In genomic region chr8:69328301-69329288, GRCm38 (mm10) we compare ENCODE assay signal across 8 mouse cellular contexts. TPM values are rescaled to one million over a fixed set of nuclear protein-coding genes. Genes with fewer than 3 reads are reported as not detected.
DNase-seq lines count a peak whose midpoint lies in the region; ATAC-seq and TF ChIP-seq lines count a peak whose summit lies in the region.

No protein-coding gene starts in this region.

- H3K9me3 ChIP-seq in intestine, postnatal 0 days (ENCODE audit: control insufficient read depth): no peaks in the 10 kb centered on the region
- H3K9me3 ChIP-seq in midbrain, embryonic 10.5 days (replicated peaks): no peaks in the 10 kb centered on the region; the same call in 1 of the 2 replicates

- H3K9ac ChIP-seq in intestine, postnatal 0 days (ENCODE audit: low read depth, low read length): 0 out of 2 replicates have a peak overlapping the region, but pooled peaks have one; percentile 26

- H3K4me3 ChIP-seq in intestine, postnatal 0 days (ENCODE audit: low read depth, low read length): peak overlapping the region; percentile 30
- peak overlapping the region; percentile 50 for H3K4me3 ChIP-seq in midbrain, embryonic 10.5 days

- ATAC-seq in granulocyte monocyte progenitor cell, adult 5-6 weeks (replicated peaks; ENCODE audit: poor library complexity, severe bottlenecking): peak; percentile 99
- peak; percentile 66 for ATAC-seq in intestine, postnatal 0 days
- no peak for ATAC-seq in erythroid progenitor cell, adult 5-6 weeks (replicated peaks; ENCODE audit: low FRiP score, poor library complexity, severe bottlenecking)

- peak; percentile 89 for TF ChIP-seq CTCF in intestine, postnatal 0 days (IDR thresholded peaks at IDR 0.05; ENCODE audit: low read depth)

- intact Hi-C loops in left cerebral cortex, postnatal 36 days (cut with DNase I): loop anchor here (5.0 to 10.0 kb wide), 2 partner anchors 219 to 386 kb away; partner anchors contain the start of gene Zfp869

- H3K27ac ChIP-seq in intestine, postnatal 0 days (ENCODE audit: low read depth, low read length): no peak overlapping the region
- peak overlapping the region; percentile 55; the same call in 1 of the 2 replicates for H3K27ac ChIP-seq in midbrain, embryonic 10.5 days (replicated peaks)

- H3K27me3 ChIP-seq in intestine, postnatal 0 days (replicated peaks; ENCODE audit: control insufficient read depth, insufficient read depth, low read length): no peaks in the 10 kb centered on the region
- H3K27me3 ChIP-seq in midbrain, embryonic 10.5 days (ENCODE audit: low read depth, poor library complexity, severe bottlenecking): no peaks in the 10 kb centered on the region

- 15% methylated on average over 24 of the region's 24 CpGs for WGBS in intestine, postnatal 0 days
- WGBS in midbrain, embryonic 10.5 days: 11% methylated on average over 24 of the region's 24 CpGs

- no peaks in the 10 kb centered on the region for H3K36me3 ChIP-seq in intestine, postnatal 0 days (ENCODE audit: control insufficient read depth, insufficient read depth)
- H3K36me3 ChIP-seq in midbrain, embryonic 10.5 days: no peaks in the 10 kb centered on the region

- no peaks in the 10 kb centered on the region for H3K4me1 ChIP-seq in intestine, postnatal 0 days (replicated peaks; ENCODE audit: control insufficient read depth, insufficient read depth, low read length)
- no peaks in the 10 kb centered on the region for H3K4me1 ChIP-seq in midbrain, embryonic 10.5 days

- DNase-seq in adrenal gland, adult 2 months: peak; percentile 83
- peak; percentile 71 for DNase-seq in embryo, embryonic 11.5 days (ENCODE audit: low read depth, low spot score)
- DNase-seq in left cerebral cortex, postnatal 36 days (ENCODE audit: low spot score in 2 of 2): peak; percentile 84 to 90
- peak; percentile 83 for DNase-seq in midbrain, embryonic 10.5 days (ENCODE audit: low spot score)
- DNase-seq in right cerebral cortex, postnatal 4 days: peak; percentile 94

- H3K4me2 ChIP-seq in intestine, postnatal 0 days (replicated peaks; ENCODE audit: low read depth): peak overlapping the region; percentile 74

RNA-seq across cellular contexts. Expression of gene D130040H23Rik, which starts 57.7 kb away (rescaled TPM):
- total RNA-seq in adrenal gland, adult 2 months (2021): 1 to 10 TPM; 3.7 to 8.3 TPM
- polyA plus RNA-seq in adrenal gland, adult 2 months (2012; rRNA removed): 0.03 TPM in 1 of 2 replicates, not detected in the other
- total RNA-seq in granulocyte monocyte progenitor cell, adult 5-6 weeks (2014; fragmentation: Nextera tagmentation): 8.4 and 11.9 TPM in 2 replicates
- 2.3 and 6.7 TPM in 2 replicates for total RNA-seq in granulocyte monocyte progenitor cell, adult 5-6 weeks (2017)
- 1.4 and 1.8 TPM in 2 replicates for polyA plus RNA-seq in intestine, postnatal 0 days (2015; fragmentation: Nextera tagmentation; extraction: Ambion mirVana)
- total RNA-seq in left cerebral cortex, postnatal 36 days (2021): 10 to 100 TPM; 16.6 to 30.2 TPM
- 6.7 and 9.2 TPM in 2 replicates for polyA plus RNA-seq in midbrain, embryonic 10.5 days (2016; fragmentation: Nextera tagmentation; extraction: Ambion mirVana)
- total RNA-seq in erythroid progenitor cell, adult 5-6 weeks (2015; ENCODE audit: low replicate concordance): 4.3 TPM in 1 of 2 replicates, not detected in the other
- total RNA-seq in erythroid progenitor cell, adult 5-6 weeks (2017; ENCODE audit: low replicate concordance): 1.5 and 2.7 TPM in 2 replicates
